Mouse (Mus musculus) thymus, adult 2 months (tissue): ENCODE data around the gene Faap100. TPM values are rescaled to one million over a fixed set of nuclear protein-coding genes. Genes with fewer than 3 reads are reported as not detected.

ENCODE experiments used
- DNase-seq: peaks from one replicate; pipeline ENCODE4 v3.0.0; 2021
- H3K27ac ChIP-seq: fragments of 200-500 bp; 2 replicates; pipeline ENCODE4 v1.5.1; 2012; ENCODE audit warnings: low read length, control low read depth; ENCODE audit not compliant: control insufficient read depth, insufficient read depth
- H3K27me3 ChIP-seq: fragments of 200-500 bp; 2 replicates; pipeline ENCODE4 v1.6.1; 2012; ENCODE audit warnings: mild to moderate bottlenecking, low read length, moderate library complexity, mixed read lengths; ENCODE audit not compliant: control insufficient read depth, insufficient read depth
- H3K36me3 ChIP-seq: fragments of 200-500 bp; 2 replicates; pipeline ENCODE4 v1.6.1; 2012; ENCODE audit warnings: mild to moderate bottlenecking, low read length, moderate library complexity; ENCODE audit not compliant: control insufficient read depth, insufficient read depth
- H3K4me1 ChIP-seq: fragments of 200-500 bp; replicated peaks from 2 replicates; pipeline ENCODE4 v1.6.1; 2012; ENCODE audit warnings: low read length; ENCODE audit not compliant: control insufficient read depth, insufficient read depth
- H3K4me3 ChIP-seq: fragments of 200-500 bp; 2 replicates; pipeline ENCODE4 v1.5.1; 2012; ENCODE audit warnings: mild to moderate bottlenecking, low read length, control low read depth, moderate library complexity; ENCODE audit not compliant: control insufficient read depth, insufficient read depth
- CTCF ChIP-seq: fragments of 200-500 bp; IDR thresholded peaks from 2 replicates; pipeline ENCODE4 v1.5.1; 2012; ENCODE audit warnings: mild to moderate bottlenecking, control low read depth, low read length, moderate library complexity, borderline replicate concordance; ENCODE audit not compliant: control insufficient read depth, poor library complexity, insufficient read depth; ENCODE audit errors: extremely low read depth
- POLR2A ChIP-seq: fragments of 200-500 bp; IDR thresholded peaks from 2 replicates; pipeline ENCODE4 v1.6.1; 2012; ENCODE audit warnings: mild to moderate bottlenecking, low read length, control low read depth, moderate library complexity; ENCODE audit not compliant: control insufficient read depth, poor library complexity, insufficient read depth; ENCODE audit errors: extremely low read depth
- WGBS: fragments of 180-500 bp; shearing (Covaris S2); methylation state at CpG from one replicate; pipeline ENCODE4 v1.1.7; 2018; 5-methylcytosine and 5-hydroxymethylcytosine counted together
- polyA plus RNA-seq: library from polyadenylated mRNA; depleted of rRNA; stranded (reverse); fragments of >200 nt; gene quantifications from 2 replicates; pipeline ENCODE4 v1.2.3, GENCODE M21; 2012

Faap100 gene
- polyA plus RNA-seq, 1 experiment, result 64.4 TPM

- no peak for DNase-seq
- Histone ChIP-seq H3K4me3 (no peak overlapping the region), H3K27ac (no peak overlapping the region), H3K4me1 (peaks cover 10% of the 10 kb centered on the region), H3K27me3 (no peaks in the 10 kb centered on the region), H3K36me3 (peaks cover 2% of the 10 kb centered on the region; the same call in 1 of the 2 replicates)
- 94% methylated on average over 17 of the region's 17 CpGs for WGBS
- TF ChIP-seq POLR2A (no peak), CTCF (no peak)
Measured at GRCm38 (mm10) chr11:120376302-120377160, 2.0 kb downstream of the Faap100 start.

- Histone ChIP-seq H3K27me3 (no peaks in the 10 kb centered on the region), H3K27ac (no peak overlapping the region), H3K36me3 (no peaks in the 10 kb centered on the region), H3K4me1 (peaks cover 10% of the 10 kb centered on the region), H3K4me3 (no peak overlapping the region)
- no peak for DNase-seq
- over 99% methylated on average over 10 of the region's 10 CpGs for WGBS
- TF ChIP-seq CTCF, result no peak
- no peak for TF ChIP-seq POLR2A
Measured at GRCm38 (mm10) chr11:120375324-120375723, 3.2 kb downstream of the Faap100 start.

- Histone ChIP-seq H3K4me3 (no peak overlapping the region), H3K36me3 (no peaks in the 10 kb centered on the region), H3K4me1 (peaks cover 10% of the 10 kb centered on the region), H3K27ac (no peak overlapping the region), H3K27me3 (no peaks in the 10 kb centered on the region)
- DNase-seq, result no peak
- 97% methylated on average over 23 of the region's 23 CpGs for WGBS
- TF ChIP-seq POLR2A, result no peak
- no peak for TF ChIP-seq CTCF
Measured at GRCm38 (mm10) chr11:120373820-120374586, 4.6 kb downstream of the Faap100 start.

GRCm38 (mm10) chr11:120373025-120373424 lies 5.5 kb downstream of the Faap100 start:
- no peak overlapping the region for H3K27ac ChIP-seq
- TF ChIP-seq POLR2A, result no peak
- no peak for TF ChIP-seq CTCF
- DNase-seq, result no peak
- WGBS, result 92% methylated on average over 13 of the region's 13 CpGs
- no peaks in the 10 kb centered on the region for H3K36me3 ChIP-seq
- H3K4me3 ChIP-seq, result no peak overlapping the region
- no peaks in the 10 kb centered on the region for H3K27me3 ChIP-seq
- peaks cover 8% of the 10 kb centered on the region for H3K4me1 ChIP-seq

- TF ChIP-seq POLR2A, result no peak
- TF ChIP-seq CTCF, result peak; percentile 96
- WGBS, result 57% methylated on average over 8 of the region's 8 CpGs
- no peak overlapping the region for H3K27ac ChIP-seq
- no peaks in the 10 kb centered on the region for H3K36me3 ChIP-seq
- peak; percentile 75 for DNase-seq
- no peaks in the 10 kb centered on the region for H3K27me3 ChIP-seq
- no peak overlapping the region for H3K4me3 ChIP-seq
- no peaks in the 10 kb centered on the region for H3K4me1 ChIP-seq
Measured at GRCm38 (mm10) chr11:120369656-120370055, 8.9 kb downstream of the Faap100 start.

- H3K4me1 ChIP-seq, result no peaks in the 10 kb centered on the region
- 51% methylated on average over 7 of the region's 7 CpGs for WGBS
- no peak overlapping the region for H3K27ac ChIP-seq
- TF ChIP-seq POLR2A (no peak), CTCF (no peak)
- no peaks in the 10 kb centered on the region for H3K36me3 ChIP-seq
- DNase-seq, result no peak
- no peak overlapping the region for H3K4me3 ChIP-seq
- no peaks in the 10 kb centered on the region for H3K27me3 ChIP-seq
Measured at GRCm38 (mm10) chr11:120366443-120367027, 12.0 kb downstream of the Faap100 start.
